Mouse (Mus musculus) bone marrow macrophage, adult 2 months (primary cell): ENCODE results near the gene Slit3.

Source experiments
- CTCF ChIP-seq: IDR thresholded peaks from 2 replicates; pipeline ENCODE4 v1.5.1; 2012; ENCODE audit warnings: low read depth, mild to moderate bottlenecking, low read length, moderate library complexity
- POLR2A ChIP-seq: IDR thresholded peaks from 2 replicates; pipeline ENCODE4 v1.6.1; 2012; ENCODE audit warnings: mild to moderate bottlenecking, low read depth, low read length, borderline replicate concordance

DNA sequence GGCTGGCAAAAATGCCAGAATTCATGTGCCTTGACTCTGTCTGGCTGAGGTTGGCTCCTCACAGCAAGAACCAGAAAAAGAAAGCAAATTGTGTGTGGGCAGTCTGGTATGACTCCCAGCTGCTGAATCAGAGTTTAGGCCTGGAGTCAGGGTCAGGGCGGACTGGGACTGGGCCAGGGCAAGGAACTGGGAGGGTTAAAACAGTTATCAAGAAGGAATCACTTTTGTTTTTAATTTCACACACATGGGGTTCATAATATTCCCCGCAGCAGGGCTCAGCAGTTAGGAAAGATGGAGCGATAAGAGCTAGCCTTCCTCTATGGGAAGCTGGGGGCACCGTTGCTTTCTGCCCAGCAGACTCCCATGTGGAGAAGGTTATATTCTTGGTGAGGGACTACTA is 234.8 kb downstream of the Slit3 start:
- TF ChIP-seq CTCF (no peak), POLR2A (no peak)
